Mouse (Mus musculus): ENCODE results near the gene Sptbn4.

Gene Sptbn4

GRCm38 (mm10) chr7:27473835-27474489, 26.5 kb upstream of the Sptbn4 start:
- DNase-seq: no peak

GRCm38 (mm10) chr7:27473156-27473834, 25.8 kb upstream of the Sptbn4 start, which contains the start of gene Sertad3:
Gene Sertad3 (plus strand): TSS chr7:27473768.
- peak; percentile 100 for DNase-seq

- no peak for DNase-seq
Observed at GRCm38 (mm10) chr7:27472596-27472995, 25.1 kb upstream of the Sptbn4 start.

GRCm38 (mm10) chr7:27471390-27472120, 24.1 kb upstream of the Sptbn4 start:
- no peak for DNase-seq

GRCm38 (mm10) chr7:27467648-27468047, 20.2 kb upstream of the Sptbn4 start:
- DNase-seq: no peak

GRCm38 (mm10) chr7:27460477-27460876, 13.0 kb upstream of the Sptbn4 start:
- DNase-seq: no peak

- no peak for DNase-seq
Observed at GRCm38 (mm10) chr7:27459640-27460039, 12.2 kb upstream of the Sptbn4 start.

GRCm38 (mm10) chr7:27458614-27459013, 11.1 kb upstream of the Sptbn4 start:
- DNase-seq: no peak

- no peak for DNase-seq
Observed at GRCm38 (mm10) chr7:27455273-27455672, 7.8 kb upstream of the Sptbn4 start.

- no peak for DNase-seq
Observed at GRCm38 (mm10) chr7:27454461-27455121, 7.1 kb upstream of the Sptbn4 start.

- DNase-seq: no peak
Observed at GRCm38 (mm10) chr7:27452206-27452770, 4.8 kb upstream of the Sptbn4 start.

GRCm38 (mm10) chr7:27451359-27451758, 3.9 kb upstream of the Sptbn4 start:
- DNase-seq: no peak

- DNase-seq: peak; percentile 74
Observed at GRCm38 (mm10) chr7:27449256-27449862, 1.9 kb upstream of the Sptbn4 start.

GRCm38 (mm10) chr7:27448421-27449206, 1.1 kb upstream of the Sptbn4 start:
- no peak for DNase-seq

- no peak for DNase-seq
Observed at GRCm38 (mm10) chr7:27446521-27447418, 716 bp downstream of the Sptbn4 start.

GRCm38 (mm10) chr7:27446051-27446450, 1.4 kb downstream of the Sptbn4 start:
- no peak for DNase-seq

- no peak for DNase-seq
Observed at GRCm38 (mm10) chr7:27440014-27440413, 7.5 kb downstream of the Sptbn4 start.

GRCm38 (mm10) chr7:27437544-27437943, 9.9 kb downstream of the Sptbn4 start:
- DNase-seq: peak; percentile 33

- DNase-seq: no peak
Observed at GRCm38 (mm10) chr7:27433794-27434193, 13.7 kb downstream of the Sptbn4 start.

GRCm38 (mm10) chr7:27433349-27433748, 14.1 kb downstream of the Sptbn4 start:
- DNase-seq: no peak

GRCm38 (mm10) chr7:27429135-27429534, 18.4 kb downstream of the Sptbn4 start:
- no peak for DNase-seq
